Mouse (Mus musculus) forebrain, embryonic 10.5 days (tissue): ENCODE data around the gene Gpr171. TPM values are rescaled to one million over a fixed set of nuclear protein-coding genes. Genes with fewer than 3 reads are reported as not detected.

ENCODE experiments used
- DNase-seq: peaks from one replicate; pipeline ENCODE4 v3.0.0-alpha.2; 2017; ENCODE audit warnings: low spot score; ENCODE audit errors: extremely low spot score
- H3K27ac ChIP-seq: fragments of 300-500 bp; sonication (generic); 2 replicates; pipeline ENCODE4 v1.5.1; 2016; ENCODE audit warnings: mild to moderate bottlenecking
- H3K27me3 ChIP-seq: fragments of 300-500 bp; sonication (generic); 2 replicates; pipeline ENCODE4 v1.6.1; 2016; ENCODE audit warnings: mild to moderate bottlenecking; ENCODE audit not compliant: poor library complexity, severe bottlenecking
- H3K36me3 ChIP-seq: fragments of 300-500 bp; sonication (generic); replicated peaks from 2 replicates; pipeline ENCODE4 v1.6.1; 2016; ENCODE audit warnings: mild to moderate bottlenecking, moderate library complexity
- H3K4me1 ChIP-seq: fragments of 300-500 bp; sonication (generic); 2 replicates; pipeline ENCODE4 v1.6.1; 2016
- H3K4me3 ChIP-seq: fragments of 300-500 bp; sonication (generic); 2 replicates; pipeline ENCODE4 v1.5.1; 2016; ENCODE audit warnings: mild to moderate bottlenecking, moderate library complexity
- H3K9me3 ChIP-seq: fragments of 300-500 bp; sonication (generic); 2 replicates; pipeline ENCODE4 v1.6.1; 2016; ENCODE audit warnings: mild to moderate bottlenecking, moderate library complexity
- WGBS: fragments of 180-500 bp; shearing (Covaris S2); methylation state at CpG from one replicate; pipeline ENCODE4 v1.1.7; 2016; 5-methylcytosine and 5-hydroxymethylcytosine counted together
- polyA plus RNA-seq: library from polyadenylated mRNA; unstranded; fragments of >200 nt; fragmentation: Nextera tagmentation; extraction: Ambion mirVana; gene quantifications from 2 replicates; pipeline ENCODE4 v1.2.1, GENCODE M21; 2016

The Gpr171 gene
- polyA plus RNA-seq, 1 experiment from 2014 or later, result 1.6 TPM

DNA sequence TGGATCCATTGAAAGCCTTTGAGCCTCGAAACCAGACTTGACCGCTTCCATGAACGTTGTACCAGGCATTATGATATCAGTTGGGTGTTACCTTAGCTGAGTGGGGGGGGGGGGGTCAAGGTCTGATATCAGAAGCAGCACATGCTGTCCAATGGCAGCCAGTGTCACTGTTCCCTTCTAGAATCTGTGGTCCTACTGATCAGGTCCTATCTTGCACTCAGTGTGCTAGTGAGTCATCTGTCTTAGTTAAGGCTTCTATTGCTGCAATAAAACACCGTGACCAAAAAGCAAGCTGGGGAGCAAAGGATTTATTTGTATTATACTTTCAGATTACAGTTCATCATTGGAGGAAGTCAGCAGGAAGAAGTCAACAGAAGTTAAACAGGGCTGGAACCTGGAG lies 38.2 kb downstream of the Gpr171 start:
- H3K36me3 ChIP-seq, result no peaks in the 10 kb centered on the region
- H3K27me3 ChIP-seq, result no peaks in the 10 kb centered on the region
- peaks cover 12% of the 10 kb centered on the region for H3K4me1 ChIP-seq
- H3K9me3 ChIP-seq, result no peaks in the 10 kb centered on the region
- no peak overlapping the region for H3K27ac ChIP-seq
- no peak for DNase-seq
- 93% methylated on average over 4 of the region's 4 CpGs for WGBS
- H3K4me3 ChIP-seq, result no peak overlapping the region

DNA sequence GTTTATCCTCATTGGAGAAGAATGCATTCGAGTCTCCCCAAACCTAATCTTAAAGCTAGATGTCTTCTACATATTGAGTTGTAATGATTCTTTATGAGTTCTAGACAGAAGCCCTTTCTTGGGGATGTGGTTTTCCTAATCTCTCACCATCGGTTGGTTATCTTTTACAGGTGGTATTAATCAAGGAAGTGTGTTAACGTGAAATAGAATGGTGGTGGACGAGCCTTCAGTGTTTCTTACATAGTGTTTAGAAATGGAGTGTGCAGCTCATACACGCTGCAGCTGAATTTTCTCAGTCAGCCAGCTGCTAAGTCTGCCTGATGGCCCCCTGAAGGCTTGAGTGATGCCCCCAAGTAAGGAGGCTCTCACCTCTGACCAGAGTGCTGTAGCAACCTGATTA lies 39.5 kb downstream of the Gpr171 start:
- Histone ChIP-seq H3K4me1 (peaks cover 13% of the 10 kb centered on the region), H3K27me3 (no peaks in the 10 kb centered on the region), H3K27ac (no peak overlapping the region), H3K4me3 (no peak overlapping the region), H3K9me3 (no peaks in the 10 kb centered on the region), H3K36me3 (no peaks in the 10 kb centered on the region)
- 77% methylated on average over 5 of the region's 5 CpGs for WGBS
- DNase-seq, result no peak

DNA sequence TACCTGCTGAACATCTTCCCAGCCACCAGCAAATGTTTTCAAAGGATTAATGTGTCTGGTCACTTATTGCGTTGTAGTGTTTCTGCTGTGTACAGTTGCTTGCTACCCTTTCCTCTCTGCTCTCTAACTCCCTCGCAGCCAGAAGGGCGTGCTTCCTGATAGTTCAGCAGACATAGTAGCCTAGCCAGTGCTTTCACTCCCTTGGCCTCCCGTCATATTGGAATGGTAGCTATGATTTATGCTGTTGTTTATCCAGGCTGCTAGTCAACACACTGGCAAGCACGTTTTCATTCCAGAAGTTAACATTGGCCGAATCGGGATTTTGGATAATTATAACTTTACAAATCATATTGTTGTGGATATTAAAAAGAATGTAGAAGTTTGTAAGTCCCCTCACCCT lies 41.5 kb downstream of the Gpr171 start:
- Histone ChIP-seq H3K27me3 (no peaks in the 10 kb centered on the region), H3K9me3 (no peaks in the 10 kb centered on the region), H3K27ac (no peak overlapping the region), H3K4me3 (no peak overlapping the region), H3K4me1 (peaks cover 13% of the 10 kb centered on the region), H3K36me3 (no peaks in the 10 kb centered on the region)
- WGBS, result 93% methylated on average over 7 of the region's 7 CpGs
- no peak for DNase-seq

DNA sequence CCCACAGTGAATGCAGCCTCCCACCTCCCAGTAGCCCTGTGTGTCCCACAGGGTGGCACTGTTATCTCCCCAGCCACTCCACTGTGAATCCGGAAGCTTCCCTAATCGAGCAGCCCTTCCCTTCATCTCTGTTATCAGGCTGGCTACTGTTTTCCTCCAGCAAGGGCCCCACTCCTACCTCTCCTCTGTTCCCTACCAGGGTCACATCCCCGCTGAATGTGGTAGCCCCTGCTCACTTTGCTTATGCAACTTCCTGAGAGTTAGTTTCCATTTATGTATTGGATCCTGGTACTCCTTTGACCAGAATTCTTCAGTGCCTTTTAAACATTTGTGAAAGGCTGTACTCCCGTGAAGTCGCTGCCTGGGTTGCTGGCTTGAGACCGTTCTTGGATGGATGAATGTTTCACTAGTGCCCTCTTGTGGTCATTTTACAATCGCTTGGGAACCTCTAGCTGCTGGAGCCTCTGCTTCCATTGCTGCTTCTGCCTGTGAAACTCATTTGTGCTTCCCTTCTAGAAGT lies 42.5 kb downstream of the Gpr171 start:
- DNase-seq, result peak; percentile 64
- Histone ChIP-seq H3K27me3 (no peaks in the 10 kb centered on the region), H3K36me3 (no peaks in the 10 kb centered on the region), H3K9me3 (no peaks in the 10 kb centered on the region), H3K27ac (no peak overlapping the region), H3K4me3 (peak overlapping the region; percentile 25; the same call in 1 of the 2 replicates), H3K4me1 (peaks cover 13% of the 10 kb centered on the region)
- WGBS, result 3% methylated on average over 7 of the region's 7 CpGs

DNA sequence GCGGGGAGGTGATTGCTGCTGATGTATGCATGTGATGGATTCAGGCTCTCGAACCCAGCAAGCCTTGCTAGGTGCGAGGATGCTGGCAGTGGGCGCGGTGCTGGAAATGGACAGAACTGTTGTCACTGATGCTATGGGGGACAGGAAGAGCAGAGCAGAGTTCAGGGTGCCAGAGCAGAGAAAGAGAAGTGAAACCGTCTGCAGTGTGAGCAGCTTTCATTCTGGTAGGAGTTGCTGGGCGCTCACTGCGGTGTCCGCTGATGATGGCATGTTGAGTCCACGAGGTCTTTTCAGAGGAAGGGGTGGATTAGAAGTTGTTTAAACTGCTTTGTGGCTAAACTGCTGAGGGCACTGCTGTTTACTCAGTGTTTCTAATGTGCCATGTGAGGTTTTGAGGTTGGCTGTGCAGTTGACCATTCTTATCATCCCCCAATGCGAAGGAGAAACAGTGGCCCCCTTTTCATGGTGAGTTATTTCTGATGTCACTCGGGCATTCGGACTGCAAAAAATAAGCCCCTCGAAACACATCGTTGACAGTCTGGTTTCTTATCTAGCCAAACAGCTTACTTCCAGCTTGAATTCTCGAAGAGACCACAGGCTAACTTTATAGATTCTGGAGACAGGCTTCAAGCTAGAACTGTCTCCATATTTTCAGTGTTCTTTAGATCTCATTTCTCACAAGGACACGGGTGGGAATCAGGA lies 46.6 kb downstream of the Gpr171 start:
- no peaks in the 10 kb centered on the region for H3K9me3 ChIP-seq
- H3K36me3 ChIP-seq, result no peaks in the 10 kb centered on the region
- H3K4me3 ChIP-seq, result no peak overlapping the region
- DNase-seq, result no peak
- 90% methylated on average over 17 of the region's 17 CpGs for WGBS
- peaks cover 8% of the 10 kb centered on the region for H3K4me1 ChIP-seq
- no peak overlapping the region for H3K27ac ChIP-seq
- no peaks in the 10 kb centered on the region for H3K27me3 ChIP-seq

Other genes starting within 250 kb of the Gpr171 start
- 0.15 TPM in 1 of 2 replicates, not detected in the other for gene Clrn1, start 216.5 kb downstream of the Gpr171 start, polyA plus RNA-seq
- 2.9 and 3.1 TPM in 2 replicates for gene Med12l, start 96.0 kb downstream of the Gpr171 start, polyA plus RNA-seq
- 1.9 and 2.4 TPM in 2 replicates for gene P2ry14, start 51.8 kb upstream of the Gpr171 start, polyA plus RNA-seq
- gene Gpr87, start 93.3 kb upstream of the Gpr171 start, polyA plus RNA-seq, result 0.17 and 0.20 TPM in 2 replicates
- gene P2ry13, start 109.1 kb upstream of the Gpr171 start, polyA plus RNA-seq, result 0.52 and 0.67 TPM in 2 replicates
- gene P2ry12, start 161.1 kb upstream of the Gpr171 start, polyA plus RNA-seq, result 0.62 and 0.63 TPM in 2 replicates
- 2.3 and 2.6 TPM in 2 replicates for gene Igsf10, start 242.6 kb upstream of the Gpr171 start, polyA plus RNA-seq